Mouse (Mus musculus) neutrophil, adult 5-6 weeks (primary cell): ENCODE results near the gene Actrt2. TPM values are rescaled to one million over a fixed set of nuclear protein-coding genes. Genes with fewer than 3 reads are reported as not detected.

Experiments
- ATAC-seq: fragments of 151-379, 151-347 bp; 2 replicates; pipeline ENCODE4 v1.8.0; 2017; ENCODE audit warnings: mild to moderate bottlenecking, moderate TSS enrichment; ENCODE audit not compliant: insufficient number of reproducible peaks, poor library complexity, low FRiP score, severe bottlenecking; ENCODE audit errors: extremely low read depth
- total RNA-seq: library from RNA; stranded (forward); fragments of 200-1000 nt; gene quantifications from 2 replicates; pipeline ENCODE4 v1.2.3, GENCODE M21; 2017

Actrt2 gene
- total RNA-seq, 1 experiment from 2014 or later = not detected

GRCm38 (mm10) chr4:154694361-154694760 is 26.7 kb upstream of the Actrt2 start:
- ATAC-seq = no peak

- no peak for ATAC-seq
These were observed 25.8 kb upstream of the Actrt2 start for GRCm38 (mm10) chr4:154693348-154694015.

GRCm38 (mm10) chr4:154683068-154683752 is 15.5 kb upstream of the Actrt2 start:
- no peak for ATAC-seq

GRCm38 (mm10) chr4:154682311-154682710 is 14.6 kb upstream of the Actrt2 start:
- no peak for ATAC-seq

DNA sequence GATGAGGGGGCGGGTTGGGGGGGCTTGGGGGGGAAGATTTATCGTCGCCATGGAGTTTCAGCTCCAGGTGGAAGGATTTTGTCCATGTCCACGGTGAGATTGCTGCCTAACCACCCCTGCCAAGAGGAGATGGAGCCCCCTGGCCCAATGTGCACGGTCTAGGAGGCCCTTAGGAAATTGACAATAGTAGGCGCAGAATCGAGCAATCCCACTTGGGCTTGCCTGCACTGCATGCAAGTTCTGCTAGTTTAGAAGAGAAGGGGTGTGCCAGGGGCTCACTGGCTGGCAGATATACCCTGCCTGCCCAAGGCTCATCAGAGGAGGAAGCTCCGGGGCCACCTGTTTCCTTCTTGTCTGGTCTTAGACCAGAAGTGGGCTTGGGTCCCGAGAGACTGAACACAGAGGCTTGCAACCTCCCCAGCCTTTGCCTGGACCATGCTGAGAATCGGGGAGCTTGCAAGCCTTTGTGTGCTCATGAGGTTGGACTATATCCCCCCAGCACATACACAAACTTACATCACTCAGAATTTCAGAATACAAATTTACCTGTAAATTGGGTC is 7.9 kb upstream of the Actrt2 start:
- ATAC-seq = no peak

DNA sequence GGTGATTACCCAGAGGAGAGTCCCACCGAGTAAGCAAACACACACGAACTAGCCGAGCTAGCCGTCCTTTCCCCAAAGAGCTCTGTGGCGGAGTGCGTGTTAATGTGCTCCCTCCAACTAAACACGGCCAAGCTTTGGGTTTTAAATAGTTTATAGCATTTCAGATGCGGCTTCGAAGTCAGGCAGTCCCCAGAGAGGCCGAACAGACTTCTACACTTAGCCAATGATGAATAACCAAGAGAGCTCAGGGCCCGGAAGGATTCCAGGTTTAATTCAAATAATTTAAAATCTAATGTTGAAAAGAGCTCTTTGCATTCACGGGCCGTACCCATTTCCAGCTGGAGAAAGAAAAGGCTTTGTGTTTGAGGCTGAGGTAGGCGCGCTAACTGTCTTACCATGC is 7.3 kb upstream of the Actrt2 start:
- ATAC-seq = no peak

GRCm38 (mm10) chr4:154674541-154674940 is 6.9 kb upstream of the Actrt2 start:
- ATAC-seq = no peak

DNA sequence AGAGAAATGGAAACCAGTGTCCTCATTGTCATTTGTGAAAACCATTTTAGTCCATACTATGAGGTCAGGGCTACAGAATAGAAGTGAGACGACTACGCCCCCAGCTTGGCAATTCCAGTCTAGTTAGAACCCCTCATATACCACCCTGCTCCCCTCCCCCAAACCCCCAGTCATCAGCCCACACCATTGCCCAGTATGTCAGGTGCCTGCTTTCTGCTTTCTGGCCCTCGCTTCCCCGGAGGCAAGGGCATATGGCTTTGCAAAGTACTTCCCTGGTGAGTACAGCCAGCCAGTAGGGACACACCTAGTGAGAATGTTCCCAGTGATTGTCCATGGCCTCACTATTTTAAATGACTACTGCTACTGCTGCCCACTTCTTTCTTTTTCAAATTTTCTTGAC is 6.3 kb upstream of the Actrt2 start:
- ATAC-seq = no peak

DNA sequence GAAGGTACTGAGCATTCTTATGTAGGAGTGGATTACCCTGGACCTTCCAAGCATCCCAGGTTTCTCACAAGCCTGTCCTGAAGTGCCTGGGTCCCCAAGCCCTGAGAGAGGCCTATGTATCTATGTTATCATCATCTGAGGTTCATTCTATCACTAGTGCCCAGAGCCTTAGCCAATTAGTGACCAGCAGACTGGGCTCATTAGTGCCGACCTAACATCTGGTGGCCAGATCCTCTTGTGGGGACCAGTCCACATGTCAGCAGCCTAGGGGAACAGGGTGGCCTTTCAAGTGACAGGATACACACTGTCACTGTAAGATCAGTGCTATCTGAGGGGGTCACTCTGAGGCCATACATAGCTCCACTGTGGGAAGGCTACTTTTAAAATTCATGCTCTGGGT is 4.4 kb upstream of the Actrt2 start:
- ATAC-seq = no peak

DNA sequence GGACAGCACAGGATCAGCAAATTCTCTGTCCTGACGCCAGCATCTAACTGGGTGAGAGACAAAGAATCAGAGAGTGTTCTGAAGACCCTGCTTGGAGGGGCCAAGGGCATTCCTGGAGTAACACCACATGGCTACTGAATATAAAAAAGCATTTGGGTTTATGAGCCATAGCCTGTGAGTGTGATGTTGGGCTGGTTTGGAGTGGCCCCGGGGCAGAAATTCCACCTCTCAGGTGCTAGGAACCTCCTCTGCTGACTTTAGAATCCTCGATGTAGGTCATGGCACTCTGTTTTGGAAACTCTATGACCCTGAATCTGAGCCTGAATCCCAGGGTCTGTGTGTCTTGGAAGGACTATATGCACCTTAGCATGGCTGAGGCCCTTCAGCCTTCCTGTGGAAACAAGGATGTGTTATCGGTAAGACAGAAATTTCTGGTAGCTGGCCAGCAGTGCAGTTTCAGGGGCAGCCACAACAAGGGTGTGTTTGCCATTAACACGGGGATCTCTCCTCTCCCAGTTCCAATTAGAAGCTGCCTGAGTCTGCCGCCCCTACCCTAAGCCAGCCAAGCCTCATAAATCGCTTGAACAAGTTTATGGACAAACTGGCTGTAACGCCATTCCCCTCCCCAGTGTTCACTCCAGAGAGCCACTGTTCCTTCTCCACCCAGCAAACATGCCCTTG is 3.7 kb upstream of the Actrt2 start:
- ATAC-seq = no peak

DNA sequence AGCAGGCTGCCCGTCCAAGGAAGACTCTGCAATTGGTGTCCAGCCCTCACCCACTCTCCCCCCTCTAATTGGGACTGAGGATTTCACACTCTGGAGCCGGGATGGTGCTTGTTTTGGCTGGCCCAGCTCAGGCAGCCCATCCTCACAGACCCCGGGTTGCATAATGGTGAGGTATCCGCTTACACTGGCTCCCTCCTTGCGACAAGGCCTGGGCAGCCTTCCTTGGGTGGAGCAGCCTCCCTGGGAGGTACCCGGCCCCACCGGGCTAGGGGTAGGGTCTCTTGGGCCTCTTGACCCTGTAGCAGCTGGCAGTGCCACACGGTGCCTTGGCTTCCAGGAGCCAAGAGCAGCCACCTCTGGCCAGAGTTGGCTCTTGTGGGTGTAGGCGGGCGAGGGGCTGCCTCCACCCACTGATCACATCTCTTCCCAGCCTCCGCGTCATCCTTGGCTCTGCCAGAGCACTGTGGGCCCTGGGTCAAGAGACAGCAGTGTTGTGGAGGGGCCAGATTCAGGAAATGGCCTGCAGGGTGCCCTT is 4.9 kb downstream of the Actrt2 start:
- no peak for ATAC-seq

DNA sequence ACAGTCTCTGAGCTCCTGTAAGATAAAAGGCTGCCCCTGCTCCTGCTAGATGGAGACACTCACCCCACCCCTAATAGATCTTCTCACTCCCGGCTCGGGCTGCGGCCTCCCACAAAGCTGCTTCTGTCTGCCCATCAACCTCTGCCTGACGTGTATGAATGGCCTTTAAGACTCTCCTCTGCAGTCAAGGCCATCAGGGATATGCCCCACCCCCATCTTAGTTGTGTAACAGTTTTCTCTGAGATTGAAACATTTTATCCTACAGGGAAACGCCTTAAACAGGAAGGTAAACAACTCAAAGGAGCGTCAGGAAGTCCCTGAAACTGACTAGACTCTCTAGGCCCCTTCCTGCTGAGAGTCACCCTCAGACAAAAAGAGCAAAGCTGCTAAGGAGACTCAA is 6.4 kb downstream of the Actrt2 start:
- ATAC-seq = no peak

- ATAC-seq = no peak
These were observed 7.6 kb downstream of the Actrt2 start for GRCm38 (mm10) chr4:154660025-154660424.

DNA sequence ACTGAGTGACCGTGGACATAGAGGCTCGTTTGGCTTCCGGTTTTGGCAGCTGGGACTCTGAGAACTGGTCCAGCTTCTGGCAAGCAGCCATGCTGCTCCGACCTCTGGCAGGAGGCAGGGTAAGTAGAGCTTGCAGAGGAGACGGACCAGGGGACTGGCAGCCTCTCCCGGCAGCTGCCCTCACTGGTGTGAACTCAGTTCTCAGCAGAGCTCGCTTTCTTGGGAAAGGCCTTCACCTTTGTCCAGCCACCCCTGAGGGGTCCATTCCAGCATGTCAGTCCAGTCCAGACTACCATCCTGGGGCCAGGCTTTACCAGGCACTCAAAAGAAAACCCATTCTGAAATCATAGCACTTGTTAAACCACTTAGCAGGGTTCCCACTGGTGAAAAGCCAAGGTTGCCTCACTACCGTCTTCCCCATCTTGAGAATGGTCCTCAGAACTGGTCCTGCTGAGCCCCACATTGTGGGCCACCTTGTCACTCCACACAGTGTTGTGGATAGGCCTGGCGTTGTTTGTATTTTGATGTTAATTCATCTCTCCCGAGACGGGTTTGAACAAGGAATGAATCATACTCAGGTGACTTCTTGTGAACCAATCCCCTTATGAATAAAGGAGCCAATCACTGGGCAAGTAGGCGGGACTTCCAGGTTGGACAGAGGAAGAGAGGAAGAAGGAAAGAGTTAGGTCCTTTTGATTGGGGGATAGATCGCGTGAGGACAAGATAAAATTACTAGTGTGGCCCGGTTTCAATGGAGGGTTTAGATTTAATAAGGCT is 12.3 kb downstream of the Actrt2 start:
- ATAC-seq = no peak

DNA sequence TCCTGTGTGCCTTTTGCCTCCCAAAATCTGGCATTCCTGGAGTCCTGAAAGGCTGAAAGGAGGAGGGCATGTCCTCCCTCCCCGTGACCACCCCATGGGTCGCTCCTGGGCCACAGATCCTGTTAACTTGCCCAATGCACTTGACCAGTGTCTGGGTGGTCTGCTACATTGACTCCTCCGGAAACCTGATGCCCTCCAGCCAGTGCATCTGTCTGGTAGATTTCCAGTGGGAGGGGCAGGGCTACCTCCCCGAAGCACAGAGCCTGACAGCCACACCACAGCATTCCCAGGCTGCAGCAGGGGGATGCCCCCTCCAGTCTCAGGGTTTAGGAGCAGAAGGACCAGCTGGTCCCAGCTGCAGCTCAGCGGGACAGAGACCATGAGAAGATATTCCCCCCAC is 15.2 kb downstream of the Actrt2 start:
- ATAC-seq = no peak

DNA sequence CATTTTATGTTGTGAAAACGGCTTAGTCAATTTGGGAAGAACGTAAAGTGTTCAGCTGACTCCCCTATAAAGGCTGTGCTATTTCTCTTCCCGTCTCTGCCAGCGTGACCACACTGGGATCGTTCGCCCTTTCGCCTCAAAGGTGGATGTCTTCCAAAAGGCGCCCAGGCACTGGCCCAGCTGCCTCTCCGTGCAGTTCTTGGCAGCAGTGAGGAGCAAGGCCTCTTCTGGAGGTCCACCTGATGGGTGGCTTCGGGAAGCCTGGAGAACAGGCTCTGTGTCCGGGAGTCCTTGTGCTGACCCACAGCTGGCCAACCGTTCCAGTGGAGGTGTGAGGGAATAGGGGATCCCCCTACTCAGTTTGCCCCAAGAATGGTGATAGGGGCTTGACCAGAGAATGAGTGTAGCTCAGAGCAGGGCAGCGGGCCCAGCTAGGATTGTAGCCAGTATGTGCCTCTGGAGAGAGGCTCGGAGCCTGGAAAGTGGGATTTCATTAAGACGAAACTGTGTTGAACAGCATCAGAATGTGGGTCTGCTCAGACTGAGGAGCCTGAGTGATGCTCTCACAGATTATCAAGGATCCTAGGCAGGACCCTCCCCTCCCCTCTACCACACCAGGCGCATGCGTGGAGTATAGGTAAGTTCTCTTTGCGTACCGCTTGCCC is 18.5 kb downstream of the Actrt2 start:
- no peak for ATAC-seq

DNA sequence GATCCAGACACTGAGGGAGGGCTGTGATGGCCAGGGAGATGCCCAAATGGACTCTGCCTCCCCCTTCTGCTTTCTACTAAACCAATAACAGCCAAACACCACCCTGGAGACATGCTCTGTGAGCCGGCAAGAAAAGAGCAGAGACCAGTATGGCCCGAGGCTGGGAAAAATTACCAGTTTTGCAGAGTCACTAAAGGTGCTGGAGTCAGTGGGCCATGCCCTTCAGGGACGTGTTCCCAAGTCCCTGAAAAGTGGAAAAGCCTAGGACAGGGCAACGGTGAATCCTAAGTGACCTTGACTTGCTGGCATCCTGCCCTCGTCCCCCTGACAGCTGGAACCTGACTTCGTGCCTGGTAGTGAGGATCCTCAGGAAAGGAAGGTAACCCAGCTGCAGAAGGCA is 25.2 kb downstream of the Actrt2 start:
- no peak for ATAC-seq

GRCm38 (mm10) chr4:154641296-154642110 is 26.2 kb downstream of the Actrt2 start:
- ATAC-seq = no peak
